Mouse (Mus musculus): ENCODE measurements at regions not wholly inside any gene's neighbourhood (a gene's known extent, or its start where the extent isn't known, plus 50 kb on each side); places are given as distances from the start of the nearest gene placed in this dataset.
"Not testable (repeated sequence)": the region's sequence is repeated elsewhere in the genome, so short reads cannot be mapped to it uniquely, and the experiment has no call there.

DNA sequence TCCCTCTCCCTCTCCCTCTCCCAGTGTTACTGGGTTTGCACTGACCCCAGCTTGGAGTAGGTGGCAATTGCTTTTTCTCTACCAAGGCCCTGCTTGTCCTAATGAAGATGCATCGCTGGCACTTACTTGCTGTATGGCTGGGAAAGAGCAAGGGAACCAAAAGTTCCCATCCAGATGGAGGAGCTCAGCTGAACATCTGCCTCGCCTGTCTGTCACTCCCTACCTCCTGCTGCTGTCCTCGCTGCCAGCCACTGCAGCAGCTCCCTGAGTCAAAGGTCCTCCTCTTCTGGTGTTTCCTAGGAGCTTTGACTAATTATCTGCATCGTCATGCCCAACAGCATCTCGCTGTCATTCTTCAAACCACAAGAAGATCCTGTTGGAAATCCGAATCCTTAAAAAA is 203.4 kb downstream of the Mat2b start:
- H3K27ac ChIP-seq = no peak overlapping the region
- H3K4me3 ChIP-seq = no peak overlapping the region
- no peaks in the 10 kb centered on the region for H3K4me1 ChIP-seq
- no peak for ATAC-seq (ENCODE audit: insufficient number of reproducible peaks, insufficient read depth, low FRiP score, low TSS enrichment, low read depth)
- H3K36me3 ChIP-seq = no peaks in the 10 kb centered on the region
- H3K27me3 ChIP-seq = no peaks in the 10 kb centered on the region
- no peaks in the 10 kb centered on the region for H3K9me3 ChIP-seq
- H3K4me2 ChIP-seq = no peak overlapping the region
- H3K9ac ChIP-seq = no peak overlapping the region
- WGBS = 37% methylated on average over 6 of the region's 6 CpGs

DNA sequence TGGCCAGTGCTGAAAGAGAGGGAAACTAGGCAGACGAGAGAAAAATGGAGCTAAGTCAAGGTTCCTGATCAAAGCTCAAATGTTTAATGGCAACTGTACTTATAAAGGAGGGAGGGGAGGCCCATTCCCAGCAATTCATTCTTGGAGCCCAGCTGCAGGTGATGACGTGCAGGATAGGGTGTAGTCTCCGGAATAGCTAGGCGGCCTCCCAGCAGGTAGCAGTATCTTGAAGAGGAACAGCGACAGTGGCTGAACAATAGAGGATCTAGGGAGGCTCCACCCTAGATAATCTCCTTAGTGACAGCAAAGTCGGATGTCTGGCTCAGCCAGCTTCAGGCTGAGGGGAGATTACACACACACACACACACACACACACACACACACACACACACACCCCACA is 216.8 kb downstream of the Mat2b start:
- not testable (repeated sequence) for H3K4me3 ChIP-seq; H3K27ac ChIP-seq; H3K9me3 ChIP-seq; H3K4me2 ChIP-seq; H3K27me3 ChIP-seq; H3K9ac ChIP-seq; H3K4me1 ChIP-seq; ATAC-seq (ENCODE audit: insufficient number of reproducible peaks, insufficient read depth, low FRiP score, low TSS enrichment, low read depth); H3K36me3 ChIP-seq
- WGBS = 35% methylated on average over 6 of the region's 6 CpGs

DNA sequence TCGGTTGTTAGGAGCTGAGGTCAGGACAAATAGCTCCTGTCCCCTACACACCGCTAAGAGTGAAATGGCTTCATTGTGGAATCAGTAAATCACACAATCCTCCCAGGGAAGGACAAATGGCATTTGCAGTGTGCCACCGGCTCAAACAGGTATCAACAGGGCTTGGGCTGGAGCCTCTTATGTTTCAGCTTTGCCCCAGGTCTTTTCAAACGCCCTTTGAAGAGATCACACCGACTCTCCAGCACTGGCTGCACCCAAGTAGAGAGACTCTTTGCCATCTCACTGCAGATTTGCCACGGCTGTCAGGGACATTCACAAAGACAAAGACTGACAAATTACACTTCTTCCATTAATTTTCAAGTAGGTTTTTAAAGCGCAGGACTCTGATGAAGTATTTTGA is 217.7 kb downstream of the Mat2b start:
- no peak for ATAC-seq (ENCODE audit: insufficient number of reproducible peaks, insufficient read depth, low FRiP score, low TSS enrichment, low read depth)

DNA sequence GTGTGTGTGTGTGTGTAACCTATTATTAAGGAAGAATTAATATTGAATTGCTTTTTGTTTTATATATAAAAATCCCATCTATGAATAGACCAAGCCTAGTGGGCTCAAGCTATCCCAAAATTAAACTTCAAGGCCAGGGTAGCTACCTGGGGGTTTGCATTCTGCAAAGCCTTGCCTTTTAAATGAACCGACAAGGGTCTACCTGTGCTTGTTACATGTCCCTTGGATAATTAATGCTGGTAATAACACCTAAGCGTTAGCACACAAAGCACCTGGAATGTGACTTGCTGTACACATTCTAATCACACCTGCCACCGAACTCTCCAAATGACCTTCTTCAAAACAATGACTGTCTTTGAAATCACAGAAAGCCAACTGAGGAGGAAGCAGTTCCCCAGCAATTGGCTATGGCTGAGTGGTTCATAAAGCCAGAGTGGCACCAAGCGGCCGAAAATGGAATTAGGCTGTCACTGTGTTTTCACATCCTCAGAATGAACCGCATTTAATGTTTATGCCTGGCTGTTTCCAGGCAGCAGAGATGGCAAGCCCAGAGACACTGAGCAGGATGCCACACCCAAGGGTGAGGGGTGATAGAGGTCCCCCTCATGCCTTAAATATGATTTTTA is 225.8 kb downstream of the Mat2b start:
- Histone ChIP-seq H3K36me3 (no peaks in the 10 kb centered on the region), H3K27me3 (no peaks in the 10 kb centered on the region), H3K9ac (no peak overlapping the region), H3K4me1 (no peaks in the 10 kb centered on the region), H3K4me3 (no peak overlapping the region), H3K4me2 (no peak overlapping the region), H3K9me3 (no peaks in the 10 kb centered on the region), H3K27ac (no peak overlapping the region)
- 17% methylated on average over 6 of the region's 6 CpGs for WGBS
- ATAC-seq (ENCODE audit: insufficient number of reproducible peaks, insufficient read depth, low FRiP score, low TSS enrichment, low read depth) = no peak

More for the DNA sequence above, 217.7 kb downstream of the Mat2b start:
- WGBS = 20% methylated on average over 7 of the region's 7 CpGs
- Histone ChIP-seq H3K9me3 (no peaks in the 10 kb centered on the region), H3K36me3 (no peaks in the 10 kb centered on the region), H3K4me2 (no peak overlapping the region), H3K9ac (no peak overlapping the region), H3K27ac (no peak overlapping the region), H3K27me3 (no peaks in the 10 kb centered on the region), H3K4me1 (no peaks in the 10 kb centered on the region), H3K4me3 (no peak overlapping the region)

DNA sequence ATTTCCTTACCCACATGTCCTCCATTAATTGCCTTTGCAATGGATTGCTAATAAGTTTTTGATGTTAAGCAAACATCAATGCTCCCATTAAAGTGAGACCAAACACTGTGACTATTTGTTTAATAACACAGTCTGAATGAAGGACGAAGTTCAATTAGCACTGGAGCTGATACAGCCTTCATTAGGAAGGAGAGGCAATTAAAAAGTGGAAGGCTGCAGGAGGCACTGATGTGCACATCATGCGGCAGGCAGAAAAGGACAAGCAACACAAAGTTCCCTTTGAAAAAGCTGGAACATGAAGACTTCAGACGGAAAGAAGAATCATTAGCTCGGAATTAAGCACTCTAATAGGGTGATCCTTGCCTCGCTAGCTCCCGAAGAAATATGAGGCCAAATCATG is 238.4 kb downstream of the Mat2b start:
- Histone ChIP-seq H3K27ac (no peak overlapping the region), H3K9me3 (no peaks in the 10 kb centered on the region), H3K4me3 (no peak overlapping the region), H3K9ac (no peak overlapping the region), H3K4me2 (no peak overlapping the region), H3K27me3 (no peaks in the 10 kb centered on the region), H3K4me1 (no peaks in the 10 kb centered on the region), H3K36me3 (no peaks in the 10 kb centered on the region)
- no peak for ATAC-seq (ENCODE audit: insufficient number of reproducible peaks, insufficient read depth, low FRiP score, low TSS enrichment, low read depth)
- 82% methylated on average over 6 of the region's 6 CpGs for WGBS

DNA sequence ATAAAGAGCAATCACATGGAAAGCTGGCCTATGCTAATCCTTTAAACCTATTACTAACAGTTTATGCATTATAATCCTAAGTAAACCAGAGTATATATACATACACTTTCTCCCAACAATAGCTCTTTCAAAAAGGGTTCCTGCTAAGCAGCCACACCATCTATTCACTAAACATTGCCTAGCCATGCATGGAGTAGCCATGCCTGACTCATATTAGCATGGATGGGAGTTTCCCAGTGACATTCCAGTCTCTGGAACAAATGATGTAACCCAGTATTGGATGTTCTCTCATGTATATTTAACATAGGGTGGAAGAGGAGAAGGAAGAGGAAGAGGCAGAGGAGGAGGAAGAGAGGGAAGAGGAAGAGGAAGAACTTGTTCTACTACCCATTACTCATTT is 240.0 kb downstream of the Mat2b start:
- H3K27ac ChIP-seq; H3K9ac ChIP-seq; H3K4me3 ChIP-seq; H3K27me3 ChIP-seq; H3K4me1 ChIP-seq; ATAC-seq (ENCODE audit: insufficient number of reproducible peaks, insufficient read depth, low FRiP score, low TSS enrichment, low read depth); H3K9me3 ChIP-seq; H3K36me3 ChIP-seq; H3K4me2 ChIP-seq: not testable (repeated sequence)

DNA sequence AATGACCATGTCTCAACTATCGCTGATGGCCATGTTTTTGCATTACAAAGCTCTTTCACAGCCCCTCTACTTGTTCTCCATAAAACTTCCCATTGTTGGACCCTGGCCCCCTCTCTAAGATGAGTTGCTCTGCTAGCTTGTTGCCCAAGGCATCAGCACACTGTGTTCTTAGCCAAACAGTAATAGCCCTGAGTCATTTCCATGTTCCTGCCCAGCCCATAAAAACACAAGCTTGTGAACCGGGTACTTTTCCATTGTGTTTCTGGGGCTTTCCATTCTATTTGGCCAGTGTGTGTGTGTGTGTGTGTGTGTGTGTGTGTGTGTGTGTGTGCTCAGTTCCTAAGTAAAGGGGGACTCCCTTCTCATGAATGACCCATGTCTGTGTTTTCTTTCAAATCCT is 248.2 kb downstream of the Mat2b start:
- 84% methylated on average over 2 of the region's 2 CpGs for WGBS
- Histone ChIP-seq H3K4me2 (no peak overlapping the region), H3K4me1 (no peaks in the 10 kb centered on the region), H3K36me3 (no peaks in the 10 kb centered on the region), H3K4me3 (no peak overlapping the region), H3K9me3 (no peaks in the 10 kb centered on the region), H3K9ac (no peak overlapping the region), H3K27ac (no peak overlapping the region), H3K27me3 (no peaks in the 10 kb centered on the region)
- no peak for ATAC-seq (ENCODE audit: insufficient number of reproducible peaks, insufficient read depth, low FRiP score, low TSS enrichment, low read depth)

DNA sequence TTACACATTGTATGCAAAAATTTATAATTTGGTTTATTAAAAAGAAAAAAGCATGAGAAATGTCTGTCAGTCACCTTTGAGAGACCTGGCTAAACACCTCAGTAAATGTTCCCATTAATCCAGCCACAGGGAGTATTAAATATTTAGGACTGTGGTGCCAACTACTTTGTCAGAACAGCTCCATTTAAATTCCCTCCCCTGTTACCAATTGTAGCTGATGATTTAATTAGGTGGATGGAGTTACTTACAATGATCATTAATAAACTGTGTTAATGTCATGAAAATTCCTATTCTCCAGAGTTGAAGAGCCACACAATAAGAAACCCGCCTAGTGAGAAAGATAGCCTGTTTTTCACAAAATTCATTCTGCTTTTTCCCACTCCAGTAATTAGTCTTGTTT is 261.0 kb downstream of the Mat2b start:
- no peak for ATAC-seq (ENCODE audit: insufficient number of reproducible peaks, insufficient read depth, low FRiP score, low TSS enrichment, low read depth)
- H3K4me3 ChIP-seq = no peak overlapping the region
- no peaks in the 10 kb centered on the region for H3K36me3 ChIP-seq
- no peak overlapping the region for H3K4me2 ChIP-seq
- H3K27me3 ChIP-seq = no peaks in the 10 kb centered on the region
- H3K9ac ChIP-seq = no peak overlapping the region
- H3K9me3 ChIP-seq = no peaks in the 10 kb centered on the region
- no peak overlapping the region for H3K27ac ChIP-seq
- WGBS = 91% methylated on average over 1 of the region's 1 CpGs
- no peaks in the 10 kb centered on the region for H3K4me1 ChIP-seq

DNA sequence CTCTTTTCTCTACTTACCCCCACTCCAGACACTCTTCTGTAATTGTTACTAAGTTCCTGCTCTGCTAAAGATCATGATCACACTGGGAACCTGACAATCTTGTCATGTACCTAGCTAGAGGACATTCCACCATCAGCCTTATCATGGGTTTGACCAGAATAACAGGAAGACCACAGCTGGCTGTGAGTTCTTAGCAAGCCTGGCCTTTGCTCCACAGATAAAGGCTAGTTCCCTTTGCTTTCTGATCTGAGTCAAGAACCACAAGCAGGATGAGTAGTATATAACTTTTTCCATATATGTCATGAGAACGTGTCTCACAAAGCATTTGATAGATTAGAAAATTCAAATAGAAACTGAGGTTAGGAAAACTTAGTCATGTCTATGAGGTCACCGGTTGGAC is 266.1 kb downstream of the Mat2b start:
- ATAC-seq (ENCODE audit: insufficient number of reproducible peaks, insufficient read depth, low FRiP score, low TSS enrichment, low read depth) = no peak
- H3K9me3 ChIP-seq = no peaks in the 10 kb centered on the region
- H3K9ac ChIP-seq = no peak overlapping the region
- 90% methylated on average over 2 of the region's 2 CpGs for WGBS
- H3K4me2 ChIP-seq = no peak overlapping the region
- H3K27me3 ChIP-seq = no peaks in the 10 kb centered on the region
- H3K4me1 ChIP-seq = no peaks in the 10 kb centered on the region
- no peak overlapping the region for H3K27ac ChIP-seq
- H3K36me3 ChIP-seq = no peaks in the 10 kb centered on the region
- no peak overlapping the region for H3K4me3 ChIP-seq

DNA sequence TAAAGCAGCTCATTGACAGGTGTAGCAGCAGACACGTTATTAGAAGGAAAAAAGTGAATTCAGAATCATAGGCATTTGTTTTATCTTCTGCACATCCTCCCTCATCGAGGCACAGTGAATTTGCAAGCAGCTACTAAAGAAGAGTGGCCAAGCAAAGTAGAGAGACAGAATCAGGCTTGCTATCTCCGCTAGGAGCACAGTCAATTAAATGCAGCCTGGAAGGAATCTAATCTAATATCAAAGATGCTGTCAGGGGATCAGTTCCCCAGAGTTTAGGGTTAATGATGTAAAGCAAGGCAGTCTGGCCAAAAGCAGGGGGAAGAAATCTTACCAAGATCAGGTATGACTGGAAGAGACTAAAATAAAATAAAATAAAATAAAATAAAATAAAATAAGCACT is 270.7 kb downstream of the Mat2b start:
- Histone ChIP-seq H3K4me1 (no peaks in the 10 kb centered on the region), H3K4me2 (no peak overlapping the region), H3K9me3 (no peaks in the 10 kb centered on the region), H3K27ac (no peak overlapping the region), H3K9ac (no peak overlapping the region), H3K36me3 (no peaks in the 10 kb centered on the region), H3K4me3 (no peak overlapping the region), H3K27me3 (no peaks in the 10 kb centered on the region)
- WGBS = 75% methylated on average over 3 of the region's 3 CpGs
- ATAC-seq (ENCODE audit: insufficient number of reproducible peaks, insufficient read depth, low FRiP score, low TSS enrichment, low read depth) = no peak

DNA sequence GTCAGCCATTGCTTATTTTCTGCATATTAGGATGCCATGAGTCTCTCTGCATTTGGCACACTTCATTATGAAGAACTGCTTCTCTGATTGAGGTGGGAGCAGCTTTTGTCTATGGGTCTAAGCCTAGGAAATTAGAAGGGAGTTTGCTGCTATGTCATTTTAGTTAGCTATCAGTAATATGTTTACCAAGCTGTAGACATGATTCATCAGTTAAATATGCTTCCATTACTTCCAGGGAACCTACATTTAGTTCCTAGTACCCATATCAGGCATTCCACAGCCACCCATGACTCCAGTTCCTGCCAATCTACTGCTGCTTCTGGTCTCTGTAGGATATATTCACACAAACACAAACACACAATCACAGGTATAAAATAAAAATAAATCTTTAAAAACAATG is 287.4 kb downstream of the Mat2b start:
- Histone ChIP-seq H3K4me2 (no peak overlapping the region), H3K4me1 (peaks cover 2% of the 10 kb centered on the region; the same call in 1 of the 2 replicates), H3K27me3 (no peaks in the 10 kb centered on the region), H3K9ac (no peak overlapping the region), H3K36me3 (no peaks in the 10 kb centered on the region), H3K9me3 (no peaks in the 10 kb centered on the region), H3K4me3 (no peak overlapping the region), H3K27ac (no peak overlapping the region)
- no peak for ATAC-seq (ENCODE audit: insufficient number of reproducible peaks, insufficient read depth, low FRiP score, low TSS enrichment, low read depth)

DNA sequence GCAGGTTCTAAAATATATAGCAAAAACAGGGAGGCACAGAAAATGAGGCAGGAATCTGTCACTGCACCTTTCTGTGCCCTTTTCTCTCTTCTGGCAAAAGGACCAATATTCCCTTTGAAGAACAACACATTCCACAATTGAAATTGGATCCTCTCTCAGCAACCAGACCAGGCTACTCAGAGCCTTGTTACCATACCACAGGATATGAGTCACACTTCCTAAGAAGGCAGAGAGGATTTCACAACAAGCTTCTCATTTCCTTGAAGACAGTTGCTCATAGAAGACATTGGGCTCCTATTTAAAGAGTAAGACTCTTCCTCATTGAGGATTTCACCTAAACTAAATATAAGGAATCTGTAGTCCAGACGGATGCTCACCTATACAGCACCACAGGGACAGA is 292.8 kb downstream of the Mat2b start:
- H3K4me1 ChIP-seq = peaks cover 6% of the 10 kb centered on the region; the same call in 1 of the 2 replicates
- WGBS = 61% methylated on average over 1 of the region's 1 CpGs
- no peak for ATAC-seq (ENCODE audit: insufficient number of reproducible peaks, insufficient read depth, low FRiP score, low TSS enrichment, low read depth)

More for the DNA sequence above, 292.8 kb downstream of the Mat2b start:
- Histone ChIP-seq H3K27me3 (no peaks in the 10 kb centered on the region), H3K9me3 (no peaks in the 10 kb centered on the region), H3K36me3 (no peaks in the 10 kb centered on the region), H3K27ac (no peak overlapping the region), H3K9ac (no peak overlapping the region), H3K4me3 (no peak overlapping the region), H3K4me2 (no peak overlapping the region)
